Mouse (Mus musculus) midbrain, embryonic 11.5 days (tissue): Measurements from ENCODE around the gene Sult1a1. TPM values are rescaled to one million over a fixed set of nuclear protein-coding genes. Genes with fewer than 3 reads are reported as not detected.

Source experiments
- ATAC-seq: fragments of 200-750 bp; cut with Nextera tagmentation; 2 replicates; pipeline ENCODE4 v1.8.0; 2017; ENCODE audit warnings: moderate TSS enrichment, moderate library complexity; ENCODE audit not compliant: low FRiP score
- DNase-seq: peaks from one replicate; pipeline ENCODE4 v3.0.0; 2015; ENCODE audit warnings: low spot score; ENCODE audit errors: missing footprints
- H3K27ac ChIP-seq: fragments of 300-500 bp; sonication (generic); 2 replicates; pipeline ENCODE4 v1.5.1; 2014; ENCODE audit warnings: low read depth, low read length
- H3K27me3 ChIP-seq: fragments of 300-500 bp; sonication (generic); 2 replicates; pipeline ENCODE4 v1.6.1; 2014; ENCODE audit warnings: mild to moderate bottlenecking, low read length, moderate library complexity, mixed read lengths; ENCODE audit not compliant: control insufficient read depth, insufficient read depth
- H3K36me3 ChIP-seq: fragments of 300-500 bp; sonication (generic); 2 replicates; pipeline ENCODE4 v1.6.1; 2014; ENCODE audit warnings: mild to moderate bottlenecking, low read length, moderate library complexity, mixed read lengths; ENCODE audit not compliant: control insufficient read depth, insufficient read depth
- H3K4me1 ChIP-seq: fragments of 300-500 bp; sonication (generic); 2 replicates; pipeline ENCODE4 v1.6.1; 2014; ENCODE audit warnings: low read length; ENCODE audit not compliant: control insufficient read depth, insufficient read depth
- H3K4me2 ChIP-seq: fragments of 300-500 bp; sonication (generic); 2 replicates; pipeline ENCODE4 v1.6.1; 2014; ENCODE audit warnings: mild to moderate bottlenecking, moderate library complexity
- H3K4me3 ChIP-seq: fragments of 300-500 bp; sonication (generic); 2 replicates; pipeline ENCODE4 v1.5.1; 2014; ENCODE audit warnings: low read depth, low read length
- H3K9ac ChIP-seq: fragments of 300-500 bp; sonication (generic); 2 replicates; pipeline ENCODE4 v1.6.1; 2014; ENCODE audit warnings: low read length
- H3K9me3 ChIP-seq: fragments of 300-500 bp; sonication (generic); 2 replicates; pipeline ENCODE4 v1.6.1; 2016; ENCODE audit warnings: low read length; ENCODE audit not compliant: control insufficient read depth
- WGBS: fragments of 180-500 bp; shearing (Covaris S2); extraction: QIAGEN DNeasy Blood & Tissue Kit; methylation state at CpG from one replicate; pipeline ENCODE4 v1.1.7; 2014; 5-methylcytosine and 5-hydroxymethylcytosine counted together
- polyA plus RNA-seq: library from polyadenylated mRNA; unstranded; fragments of >200 nt; fragmentation: Nextera tagmentation; extraction: Ambion mirVana; gene quantifications from 2 replicates; pipeline ENCODE4 v1.2.1, GENCODE M21; 2014

The Sult1a1 gene
- polyA plus RNA-seq, 1 experiment from 2014 or later = 0.10 TPM

- H3K9ac ChIP-seq = no peak overlapping the region
- 81% methylated on average over 10 of the region's 10 CpGs for WGBS
- H3K27ac ChIP-seq = no peak overlapping the region
- H3K4me1 ChIP-seq = 0 out of 2 replicates have a peak, but pooled peaks cover 5% of the 10 kb centered on the region
- DNase-seq (no peak), ATAC-seq (no peak)
- H3K4me2 ChIP-seq = no peak overlapping the region
- peaks cover 6% of the 10 kb centered on the region; the same call in 1 of the 2 replicates for H3K27me3 ChIP-seq
- no peak overlapping the region for H3K4me3 ChIP-seq
- no peaks in the 10 kb centered on the region for H3K36me3 ChIP-seq
- no peaks in the 10 kb centered on the region for H3K9me3 ChIP-seq
Measured at GRCm38 (mm10) chr7:126708175-126708952, 32.1 kb upstream of the Sult1a1 start.

- no peak within 1 kb of the TSS for H3K9ac ChIP-seq
Measured at GRCm38 (mm10) chr7:126707442-126708174, 31.4 kb upstream of the Sult1a1 start, which contains the start of gene Coro1a. Gene Coro1a (minus strand): TSS chr7:126707787.

GRCm38 (mm10) chr7:126704121-126704980 lies 28.1 kb upstream of the Sult1a1 start:
- Histone ChIP-seq H3K4me1 (0 out of 2 replicates have a peak, but pooled peaks cover 10% of the 10 kb centered on the region), H3K4me2 (peak overlapping the region; percentile 82), H3K9me3 (no peaks in the 10 kb centered on the region), H3K9ac (peak overlapping the region; percentile 73), H3K36me3 (no peaks in the 10 kb centered on the region), H3K27me3 (peaks cover 11% of the 10 kb centered on the region), H3K4me3 (peak overlapping the region; percentile 49), H3K27ac (no peak overlapping the region)
- ATAC-seq (peak; percentile 81), DNase-seq (peak; percentile 94)
- 3% methylated on average over 39 of the region's 39 CpGs for WGBS

More at GRCm38 (mm10) chr7:126707442-126708174, 31.4 kb upstream of the Sult1a1 start, which contains the start of gene Coro1a:
- no peak within 1 kb of the TSS for H3K4me3 ChIP-seq
- ATAC-seq = no peak
- H3K27me3 ChIP-seq = peaks cover 11% of the 10 kb centered on the region
- WGBS = 90% methylated on average over 19 of the region's 19 CpGs
- no peaks in the 10 kb centered on the region for H3K36me3 ChIP-seq
- no peak within 1 kb of the TSS for H3K4me2 ChIP-seq
- no peak for DNase-seq
- no peak within 1 kb of the TSS for H3K27ac ChIP-seq
- H3K9me3 ChIP-seq = no peaks in the 10 kb centered on the region
- 0 out of 2 replicates have a peak, but pooled peaks cover 6% of the 10 kb centered on the region for H3K4me1 ChIP-seq

GRCm38 (mm10) chr7:126703757-126704077 lies 27.5 kb upstream of the Sult1a1 start:
- H3K36me3 ChIP-seq = no peaks in the 10 kb centered on the region
- no peaks in the 10 kb centered on the region for H3K9me3 ChIP-seq
- peak overlapping the region; percentile 73; the same call in 1 of the 2 replicates for H3K9ac ChIP-seq
- peak overlapping the region; percentile 49 for H3K4me3 ChIP-seq
- no peak for DNase-seq
- peak overlapping the region; percentile 82 for H3K4me2 ChIP-seq
- no peak overlapping the region for H3K27ac ChIP-seq
- H3K27me3 ChIP-seq = peaks cover 11% of the 10 kb centered on the region
- 0 out of 2 replicates have a peak, but pooled peaks cover 10% of the 10 kb centered on the region for H3K4me1 ChIP-seq
- ATAC-seq = no peak
- 21% methylated on average over 7 of the region's 7 CpGs for WGBS

GRCm38 (mm10) chr7:126702861-126703756 lies 26.9 kb upstream of the Sult1a1 start:
- Histone ChIP-seq H3K4me1 (0 out of 2 replicates have a peak, but pooled peaks cover 10% of the 10 kb centered on the region), H3K9ac (peak overlapping the region; percentile 73; the same call in 1 of the 2 replicates), H3K9me3 (no peaks in the 10 kb centered on the region), H3K36me3 (no peaks in the 10 kb centered on the region), H3K4me2 (peak overlapping the region; percentile 82), H3K27me3 (peaks cover 11% of the 10 kb centered on the region), H3K4me3 (peak overlapping the region; percentile 49), H3K27ac (no peak overlapping the region)
- WGBS = 89% methylated on average over 12 of the region's 12 CpGs
- ATAC-seq = no peak
- DNase-seq = no peak

- Histone ChIP-seq H3K9me3 (no peaks in the 10 kb centered on the region), H3K4me3 (no peak overlapping the region), H3K27me3 (peaks cover 11% of the 10 kb centered on the region), H3K27ac (no peak overlapping the region), H3K4me1 (0 out of 2 replicates have a peak, but pooled peaks cover 10% of the 10 kb centered on the region), H3K4me2 (no peak overlapping the region), H3K36me3 (no peaks in the 10 kb centered on the region), H3K9ac (no peak overlapping the region)
- ATAC-seq (no peak), DNase-seq (no peak)
- WGBS = 82% methylated on average over 6 of the region's 6 CpGs
Measured at GRCm38 (mm10) chr7:126702358-126702757, 26.1 kb upstream of the Sult1a1 start.

- ATAC-seq (peak; percentile 6; the same call in 1 of the 2 replicates), DNase-seq (no peak)
- Histone ChIP-seq H3K4me1 (peaks cover 13% of the 10 kb centered on the region), H3K27ac (no peak overlapping the region), H3K9ac (peak overlapping the region; percentile 6; the same call in 1 of the 2 replicates), H3K27me3 (peaks cover 11% of the 10 kb centered on the region), H3K36me3 (no peaks in the 10 kb centered on the region), H3K4me3 (no peak overlapping the region), H3K4me2 (no peak overlapping the region), H3K9me3 (no peaks in the 10 kb centered on the region)
- 63% methylated on average over 23 of the region's 24 CpGs for WGBS
Measured at GRCm38 (mm10) chr7:126701559-126702357, 25.5 kb upstream of the Sult1a1 start.
